In the genomic region with DNA sequence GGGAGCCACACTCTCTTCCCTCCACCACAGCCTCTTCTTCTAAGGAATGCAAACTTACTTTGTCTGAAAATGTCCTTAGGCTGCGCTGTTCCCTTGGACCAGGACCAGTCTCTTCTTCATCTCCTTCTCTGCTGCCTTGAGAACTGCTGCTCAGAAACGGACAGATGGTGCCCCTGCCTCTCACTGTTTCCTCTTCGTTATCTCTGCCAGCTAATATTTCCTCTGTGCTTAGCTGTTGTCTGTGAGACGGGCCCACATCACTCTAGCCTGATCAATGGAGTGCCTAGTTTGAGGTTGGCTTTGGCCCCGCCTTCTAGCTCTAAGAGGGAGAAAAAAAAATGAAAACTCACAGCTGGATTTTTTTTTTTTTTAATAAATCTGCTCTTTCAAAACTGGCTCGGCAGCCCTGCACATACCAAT, we compare ENCODE assay signal across 9 mouse cellular contexts.
A peak's percentile ranks its signal among the peaks of the same experiment; 100 is the strongest.
DNase-seq lines count a peak whose midpoint lies in the region; ATAC-seq lines count a peak whose summit lies in the region.
"Had no signal": no experiment of that assay in that cellular context is flagged by ENCODE, and none has a peak within 500 bp of the region (broad histone marks: within the 10 kb centered on the region; RNA-seq: fewer than 3 reads in every experiment).

No protein-coding gene starts in this region.

- no peaks in the 10 kb centered on the region for H3K36me3 ChIP-seq in heart, embryonic 14.5 days (ENCODE audit: control insufficient read depth, insufficient read depth, low read length)
- 0 out of 2 replicates have a peak, but pooled peaks cover 3% of the 10 kb centered on the region for H3K36me3 ChIP-seq in lung, embryonic 16.5 days (ENCODE audit: control insufficient read depth, insufficient read depth, low read length)
- H3K36me3 ChIP-seq: G1E had no signal

- 43% methylated on average over 6 of the region's 6 CpGs for WGBS in heart, embryonic 14.5 days
- 20% methylated on average over 6 of the region's 6 CpGs for WGBS in lung, embryonic 16.5 days

- peak; percentile 81 for ATAC-seq in common myeloid progenitor, adult 5-6 weeks (replicated peaks; ENCODE audit: low read depth, poor library complexity, severe bottlenecking)
- ATAC-seq in heart, embryonic 14.5 days (ENCODE audit: insufficient number of reproducible peaks, insufficient read depth, low FRiP score, low read depth) = no peak
- ATAC-seq in lung, embryonic 16.5 days (ENCODE audit: low read depth) = peak; percentile 62

- H3K4me3 ChIP-seq in heart, embryonic 14.5 days (ENCODE audit: control insufficient read depth in 1 of 2, insufficient read depth in 1 of 2, low read depth in 1 of 2, low read length in 2 of 2) = no peak overlapping the region
- peak overlapping the region; percentile 44 for H3K4me3 ChIP-seq in lung, embryonic 16.5 days (ENCODE audit: low read length)

- H3K27ac ChIP-seq in heart, embryonic 14.5 days (replicated peaks in 1 of 2; ENCODE audit: control insufficient read depth in 1 of 2, insufficient read depth in 1 of 2, low read depth in 2 of 2, low read length in 2 of 2) = no peak overlapping the region
- H3K27ac ChIP-seq in lung, embryonic 16.5 days (ENCODE audit: low read length) = peak overlapping the region; percentile 87

- peaks cover 2 to 6% of the 10 kb centered on the region in 2 experiments; a peak in 3 of 4 replicates for H3K4me1 ChIP-seq in heart, embryonic 14.5 days (ENCODE audit: control insufficient read depth in 2 of 2, insufficient read depth in 2 of 2, low read length in 2 of 2)
- peaks cover 16% of the 10 kb centered on the region for H3K4me1 ChIP-seq in lung, embryonic 16.5 days (replicated peaks; ENCODE audit: control insufficient read depth, insufficient read depth, low read length)

- no peaks in the 10 kb centered on the region for H3K27me3 ChIP-seq in heart, embryonic 14.5 days (ENCODE audit: control insufficient read depth, insufficient read depth, low read length)
- H3K27me3 ChIP-seq in lung, embryonic 16.5 days (ENCODE audit: control insufficient read depth, insufficient read depth, low read depth, low read length) = no peaks in the 10 kb centered on the region

- DNase-seq in kidney, adult 18-20 months = peak; percentile 16
- no peak for DNase-seq in kidney, postnatal 36 days
- no peak for DNase-seq in ovary, adult 18-20 months (ENCODE audit: low spot score)
- DNase-seq in left cerebral cortex, adult 8-10 months (ENCODE audit: low spot score in 2 of 2) = no peak
- DNase-seq: right cerebral cortex, adult 18-20 months had no signal

- H3K9ac ChIP-seq in heart, embryonic 14.5 days (ENCODE audit: low read length) = no peak overlapping the region
- peak overlapping the region; percentile 62 for H3K9ac ChIP-seq in lung, embryonic 16.5 days (ENCODE audit: low read length)

- no peaks in the 10 kb centered on the region for H3K9me3 ChIP-seq in heart, embryonic 14.5 days (ENCODE audit: control insufficient read depth, low read length)
- H3K9me3 ChIP-seq in lung, embryonic 16.5 days (ENCODE audit: control insufficient read depth, low read length) = no peaks in the 10 kb centered on the region

- H3K4me2 ChIP-seq in heart, embryonic 14.5 days (ENCODE audit: low read length) = peak overlapping the region; percentile 18; the same call in 1 of the 2 replicates
- H3K4me2 ChIP-seq in lung, embryonic 16.5 days (ENCODE audit: low read depth, low read length) = peak overlapping the region; percentile 45
